Mouse (Mus musculus) heart, embryonic 14.5 days (tissue): Measurements from ENCODE around the gene Zcchc7. TPM values are rescaled to one million over a fixed set of nuclear protein-coding genes. Genes with fewer than 3 reads are reported as not detected.

ENCODE experiments used
- ATAC-seq: fragments of 200-750 bp; cut with Nextera tagmentation; 2 replicates; pipeline ENCODE4 v1.8.0; 2017; ENCODE audit warnings: low read depth, moderate TSS enrichment; ENCODE audit not compliant: insufficient number of reproducible peaks, insufficient read depth, low FRiP score
- H3K27ac ChIP-seq, 2 experiments: fragments of 200-500 bp in 1 of 2; fragments of 300-500 bp in 1 of 2; sonication (generic) in 1 of 2; replicated peaks in 1 of 2; 2 replicates each; pipeline ENCODE4 v1.5.1; 2012 to 2014; ENCODE audit warnings: low read depth in 2 of 2, low read length in 2 of 2, control low read depth in 1 of 2, mild to moderate bottlenecking in 1 of 2, mixed read lengths in 1 of 2; ENCODE audit not compliant: control insufficient read depth in 1 of 2, insufficient read depth in 1 of 2
- H3K27me3 ChIP-seq: fragments of 300-500 bp; sonication (generic); 2 replicates; pipeline ENCODE4 v1.6.1; 2014; ENCODE audit warnings: mild to moderate bottlenecking, low read length, control low read depth; ENCODE audit not compliant: control insufficient read depth, insufficient read depth
- H3K36me3 ChIP-seq: fragments of 300-500 bp; sonication (generic); 2 replicates; pipeline ENCODE4 v1.6.1; 2014; ENCODE audit warnings: mild to moderate bottlenecking, control low read depth, low read length, mixed read lengths; ENCODE audit not compliant: control insufficient read depth, insufficient read depth
- H3K4me1 ChIP-seq, 2 experiments: fragments of 200-500 bp in 1 of 2; fragments of 300-500 bp in 1 of 2; sonication (generic) in 1 of 2; 2 replicates each; pipeline ENCODE4 v1.6.1; 2012 to 2014; ENCODE audit warnings: low read length in 2 of 2, control low read depth in 1 of 2, mixed read lengths in 1 of 2; ENCODE audit not compliant: control insufficient read depth in 2 of 2, insufficient read depth in 2 of 2
- H3K4me2 ChIP-seq: fragments of 300-500 bp; sonication (generic); 2 replicates; pipeline ENCODE4 v1.6.1; 2014; ENCODE audit warnings: mild to moderate bottlenecking, low read length
- H3K4me3 ChIP-seq, 2 experiments: fragments of 200-500 bp in 1 of 2; fragments of 300-500 bp in 1 of 2; sonication (generic) in 1 of 2; 2 replicates each; pipeline ENCODE4 v1.5.1; 2012 to 2014; ENCODE audit warnings: low read length in 2 of 2, mild to moderate bottlenecking in 2 of 2, control low read depth in 1 of 2, low read depth in 1 of 2, moderate library complexity in 1 of 2; ENCODE audit not compliant: control insufficient read depth in 1 of 2, insufficient read depth in 1 of 2
- H3K9ac ChIP-seq: fragments of 300-500 bp; sonication (generic); 2 replicates; pipeline ENCODE4 v1.6.1; 2014; ENCODE audit warnings: mild to moderate bottlenecking, low read length
- H3K9me3 ChIP-seq: fragments of 300-500 bp; sonication (generic); 2 replicates; pipeline ENCODE4 v1.6.1; 2016; ENCODE audit warnings: low read length, control low read depth; ENCODE audit not compliant: control insufficient read depth
- WGBS: fragments of 180-500 bp; shearing (Covaris S2); extraction: QIAGEN DNeasy Blood & Tissue Kit; methylation state at CpG from one replicate; pipeline ENCODE4 v1.1.7; 2014; 5-methylcytosine and 5-hydroxymethylcytosine counted together
- polyA plus RNA-seq: library from polyadenylated mRNA; unstranded; fragments of >200 nt; fragmentation: Nextera tagmentation; extraction: Ambion mirVana; gene quantifications from 2 replicates; pipeline ENCODE4 v1.2.1, GENCODE M21; 2014

Zcchc7 gene
- polyA plus RNA-seq, 1 experiment from 2014 or later = 24.9 TPM

DNA sequence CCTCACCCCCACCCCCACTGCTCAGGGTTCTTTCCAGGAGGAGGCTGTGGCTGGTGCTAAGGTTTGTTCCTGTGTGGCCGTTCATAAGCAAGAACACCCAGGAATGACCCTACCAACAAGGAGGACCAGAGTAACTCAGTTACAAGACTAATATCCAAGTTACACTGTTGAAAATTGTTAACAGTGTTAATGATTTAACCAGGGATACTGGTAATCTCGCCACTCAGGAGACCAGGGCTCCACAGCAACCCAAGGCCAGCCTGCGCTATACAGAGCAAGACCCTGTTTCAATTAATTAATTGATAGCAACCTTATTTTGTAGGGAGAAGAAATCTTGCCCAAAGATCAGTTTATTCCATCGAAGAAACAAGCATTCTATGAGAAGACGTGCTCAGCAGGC, 191.8 kb downstream of the Zcchc7 start:
- WGBS = 80% methylated on average over 5 of the region's 5 CpGs
- no peak overlapping the region for H3K9ac ChIP-seq

DNA sequence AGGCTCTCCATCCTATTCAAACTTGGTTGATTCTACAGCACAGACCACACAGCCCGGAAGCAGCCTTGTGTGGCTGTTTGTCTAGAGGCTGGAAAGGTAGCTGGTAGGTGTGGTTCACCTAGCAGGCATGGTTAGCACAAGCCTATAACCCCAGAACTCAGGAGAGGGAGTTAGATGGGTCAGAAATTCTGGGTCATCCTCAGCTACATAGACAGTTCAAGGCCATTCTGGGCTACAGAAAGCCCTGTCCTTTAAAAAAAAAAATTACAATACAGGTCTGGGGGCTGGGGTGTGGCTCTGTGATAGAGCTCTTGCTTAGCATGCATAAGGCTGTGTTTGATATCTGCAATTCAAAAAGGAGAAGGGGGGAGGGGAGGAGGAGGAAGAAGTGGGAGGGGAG, 192.6 kb downstream of the Zcchc7 start:
- H3K9ac ChIP-seq = no peak overlapping the region
- no peak overlapping the region for H3K4me2 ChIP-seq
- H3K27ac ChIP-seq = no peak overlapping the region
- WGBS = 77% methylated on average over 1 of the region's 1 CpGs
- H3K27me3 ChIP-seq = no peaks in the 10 kb centered on the region
- no peak overlapping the region for H3K4me3 ChIP-seq
- ATAC-seq = no peak
- H3K9me3 ChIP-seq = no peaks in the 10 kb centered on the region
- no peaks in the 10 kb centered on the region for H3K36me3 ChIP-seq
- H3K4me1 ChIP-seq = no peaks in the 10 kb centered on the region

More for the DNA sequence above, 191.8 kb downstream of the Zcchc7 start:
- H3K4me2 ChIP-seq = no peak overlapping the region
- H3K27ac ChIP-seq = no peak overlapping the region
- H3K36me3 ChIP-seq = no peaks in the 10 kb centered on the region
- H3K9me3 ChIP-seq = no peaks in the 10 kb centered on the region
- no peak overlapping the region for H3K4me3 ChIP-seq
- no peaks in the 10 kb centered on the region for H3K27me3 ChIP-seq
- no peak for ATAC-seq
- no peaks in the 10 kb centered on the region for H3K4me1 ChIP-seq

DNA sequence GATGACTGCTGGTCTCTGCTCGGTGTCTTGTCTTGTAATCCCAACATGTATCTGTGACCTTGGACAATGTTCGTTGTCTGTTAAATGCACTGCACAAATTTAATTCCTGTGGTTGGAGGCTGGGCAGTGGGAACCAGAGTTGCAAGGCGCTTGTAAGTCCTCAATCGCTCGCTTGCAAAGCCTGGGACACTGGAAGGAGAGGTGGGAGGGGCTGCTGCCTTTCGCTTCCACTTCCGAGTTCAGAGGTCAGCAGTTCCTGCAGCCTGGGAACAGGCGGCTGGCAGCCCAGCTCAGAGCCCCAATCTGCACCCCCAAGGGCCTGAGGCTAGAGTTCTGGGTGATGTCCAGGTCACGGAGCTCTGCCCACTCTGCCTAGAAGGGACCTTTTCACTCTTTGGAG, 197.4 kb downstream of the Zcchc7 start:
- WGBS = 73% methylated on average over 9 of the region's 9 CpGs
- Histone ChIP-seq H3K4me3 (no peak overlapping the region), H3K27ac (no peak overlapping the region), H3K4me1 (no peaks in the 10 kb centered on the region), H3K9ac (no peak overlapping the region), H3K9me3 (no peaks in the 10 kb centered on the region), H3K27me3 (no peaks in the 10 kb centered on the region), H3K4me2 (no peak overlapping the region), H3K36me3 (no peaks in the 10 kb centered on the region)
- no peak for ATAC-seq

DNA sequence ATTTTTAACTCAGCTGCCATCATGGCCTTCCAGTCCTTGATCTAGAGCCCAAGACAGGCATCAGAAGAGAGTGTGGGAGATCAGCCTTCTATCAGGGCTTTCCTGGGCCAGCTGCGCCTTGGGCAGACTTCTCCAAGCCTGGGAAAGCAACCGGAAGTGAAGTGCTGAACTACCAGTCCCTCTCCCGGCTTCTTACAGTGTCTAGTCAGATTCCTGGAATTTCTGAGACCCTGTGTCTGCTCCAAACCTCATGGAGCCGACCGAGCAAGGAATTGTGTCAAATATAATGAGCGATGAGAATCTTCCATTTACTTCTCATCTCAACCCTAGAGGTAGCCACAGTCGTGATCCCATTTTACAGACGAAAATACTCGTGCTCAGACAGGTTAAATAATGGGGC, 203.1 kb downstream of the Zcchc7 start:
- Histone ChIP-seq H3K4me2 (no peak overlapping the region), H3K4me1 (no peaks in the 10 kb centered on the region), H3K27ac (no peak overlapping the region), H3K36me3 (no peaks in the 10 kb centered on the region), H3K27me3 (no peaks in the 10 kb centered on the region), H3K9ac (no peak overlapping the region), H3K4me3 (no peak overlapping the region), H3K9me3 (no peaks in the 10 kb centered on the region)
- no peak for ATAC-seq
- WGBS = 75% methylated on average over 9 of the region's 9 CpGs

DNA sequence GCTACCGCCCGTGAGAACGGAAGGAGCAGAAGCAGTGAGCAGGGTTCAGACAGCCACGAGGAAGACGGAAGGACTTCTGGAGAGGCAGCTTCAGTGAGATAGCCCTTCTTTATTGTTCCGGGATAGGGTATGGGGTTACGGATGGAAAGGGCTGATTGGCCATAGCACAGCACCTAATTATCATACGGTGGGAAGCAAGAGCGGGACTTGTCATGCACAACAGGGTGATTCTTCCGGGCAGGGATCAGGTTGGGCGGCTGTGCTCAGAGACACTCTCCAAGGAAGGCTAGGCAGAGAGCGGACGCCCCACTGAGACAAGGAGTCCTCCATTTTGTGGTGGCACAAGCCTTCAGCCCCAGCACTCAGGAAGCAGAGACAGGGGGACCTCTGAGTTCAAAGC, 203.5 kb downstream of the Zcchc7 start:
- ATAC-seq = no peak
- H3K4me3 ChIP-seq = no peak overlapping the region
- WGBS = 88% methylated on average over 13 of the region's 13 CpGs
- no peaks in the 10 kb centered on the region for H3K27me3 ChIP-seq
- no peak overlapping the region for H3K27ac ChIP-seq
- H3K9ac ChIP-seq = no peak overlapping the region
- H3K36me3 ChIP-seq = no peaks in the 10 kb centered on the region
- H3K9me3 ChIP-seq = no peaks in the 10 kb centered on the region
- H3K4me2 ChIP-seq = no peak overlapping the region
- H3K4me1 ChIP-seq = no peaks in the 10 kb centered on the region

DNA sequence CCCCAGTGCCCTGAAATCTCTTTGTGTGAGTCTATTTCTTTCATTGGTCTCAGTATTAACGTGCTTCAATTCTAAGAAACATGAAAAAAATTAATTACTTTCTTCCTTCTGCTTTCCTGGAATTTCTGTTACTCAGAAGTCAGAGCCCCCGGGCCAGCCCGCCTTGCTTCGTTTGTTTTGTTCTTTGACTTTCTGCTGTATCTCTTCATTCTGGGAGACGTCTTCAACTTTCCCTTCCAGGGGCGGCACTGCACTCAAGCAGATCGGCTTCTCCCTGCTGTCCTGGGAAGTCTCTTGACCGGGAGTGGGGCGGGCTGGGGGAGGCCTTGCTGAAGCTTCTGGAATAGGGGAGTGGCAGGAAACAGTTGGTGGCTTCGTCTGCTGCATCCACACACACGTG, 207.5 kb downstream of the Zcchc7 start:
- no peaks in the 10 kb centered on the region for H3K36me3 ChIP-seq
- no peaks in the 10 kb centered on the region for H3K4me1 ChIP-seq
- no peak for ATAC-seq
- no peaks in the 10 kb centered on the region for H3K27me3 ChIP-seq
- no peak overlapping the region for H3K27ac ChIP-seq
- no peak overlapping the region for H3K9ac ChIP-seq
- no peak overlapping the region for H3K4me2 ChIP-seq
- H3K4me3 ChIP-seq = no peak overlapping the region
- H3K9me3 ChIP-seq = no peaks in the 10 kb centered on the region
- 67% methylated on average over 11 of the region's 11 CpGs for WGBS

DNA sequence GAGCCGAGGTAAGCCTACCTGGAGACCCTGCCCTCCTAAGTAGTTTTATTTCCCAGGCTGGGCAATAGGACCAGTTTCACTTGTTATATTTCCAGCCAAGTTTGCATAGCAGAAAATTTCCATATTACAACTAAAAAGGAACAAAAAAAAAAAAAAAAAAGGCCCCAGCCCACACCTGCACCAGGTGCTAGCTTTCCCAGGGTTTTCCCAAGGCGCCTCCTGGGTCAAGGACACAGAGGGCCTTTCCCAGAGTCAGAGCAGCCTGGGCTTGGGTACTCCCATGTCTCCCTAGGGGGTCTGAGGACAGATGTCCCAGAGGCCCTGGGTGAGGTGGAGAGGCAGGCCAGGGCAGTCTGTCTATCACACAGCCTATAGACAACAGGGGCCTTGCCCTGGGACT, 209.5 kb downstream of the Zcchc7 start:
- no peaks in the 10 kb centered on the region for H3K9me3 ChIP-seq
- H3K27ac ChIP-seq = no peak overlapping the region
- ATAC-seq = no peak
- no peak overlapping the region for H3K4me2 ChIP-seq
- no peaks in the 10 kb centered on the region for H3K36me3 ChIP-seq
- 84% methylated on average over 2 of the region's 2 CpGs for WGBS
- no peak overlapping the region for H3K4me3 ChIP-seq
- no peaks in the 10 kb centered on the region for H3K4me1 ChIP-seq
- no peaks in the 10 kb centered on the region for H3K27me3 ChIP-seq
- no peak overlapping the region for H3K9ac ChIP-seq

DNA sequence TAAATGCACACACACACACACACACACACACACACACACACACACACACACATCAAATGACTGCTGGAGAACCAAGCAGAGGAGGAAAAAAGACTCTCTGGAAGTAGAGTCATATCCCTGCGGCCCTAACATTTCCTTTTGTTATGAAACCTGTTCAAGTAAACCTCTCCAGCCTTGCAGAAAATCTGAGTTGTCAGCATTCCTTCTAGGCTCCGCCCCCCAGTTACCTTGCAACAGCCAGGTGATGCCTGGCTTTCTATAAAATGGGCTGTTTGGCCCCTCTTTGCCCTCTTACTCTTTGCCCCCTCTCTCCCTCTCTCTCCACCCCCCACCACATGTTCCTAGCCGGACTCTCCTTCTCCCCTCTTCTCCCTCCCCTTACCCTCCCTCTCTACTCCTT, 210.1 kb downstream of the Zcchc7 start:
- Histone ChIP-seq H3K9ac (no peak overlapping the region), H3K4me3 (no peak overlapping the region), H3K36me3 (no peaks in the 10 kb centered on the region), H3K27me3 (no peaks in the 10 kb centered on the region), H3K27ac (no peak overlapping the region), H3K4me2 (no peak overlapping the region), H3K4me1 (no peaks in the 10 kb centered on the region), H3K9me3 (no peaks in the 10 kb centered on the region)
- no peak for ATAC-seq
- 75% methylated on average over 3 of the region's 3 CpGs for WGBS
